Mouse (Mus musculus) adrenal gland (tissue): ENCODE data around the gene Hist1h4h.
"Not testable (repeated sequence)": the region's sequence is repeated elsewhere in the genome, so short reads cannot be mapped to it uniquely, and the experiment has no call there.

Source experiments
- intact Hi-C: fragments of 180-260 bp; cut with DNase I; formaldehyde crosslinking; loops from one replicate; pipeline ENCODE4 v1.15.1; 2025

Hist1h4h gene

DNA sequence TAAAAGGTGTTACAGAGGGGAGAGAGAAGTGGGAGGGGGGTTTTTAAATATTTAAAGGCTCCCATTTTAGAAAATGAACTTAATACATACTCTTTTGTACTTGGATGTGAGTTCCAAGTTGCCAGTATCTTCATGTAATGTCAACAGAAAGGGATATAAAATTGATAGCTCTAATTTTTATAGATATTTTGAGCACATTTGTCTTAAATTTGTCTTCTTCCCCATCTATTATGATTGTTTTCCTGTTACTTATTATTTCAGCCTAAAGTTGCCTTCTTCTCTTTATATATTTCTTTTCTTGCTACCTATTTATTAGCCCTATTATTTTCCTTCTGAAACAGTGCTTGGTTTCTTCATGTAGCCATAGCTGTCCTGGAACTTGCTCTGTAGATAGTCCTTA is 22.1 kb downstream of the Hist1h4h start, which contains the start of gene Hist1h1d:
TSS of gene Hist1h1d (plus strand) at position 301 of the 400 bp plus-strand sequence.
- intact Hi-C loops, result no loop called here

DNA sequence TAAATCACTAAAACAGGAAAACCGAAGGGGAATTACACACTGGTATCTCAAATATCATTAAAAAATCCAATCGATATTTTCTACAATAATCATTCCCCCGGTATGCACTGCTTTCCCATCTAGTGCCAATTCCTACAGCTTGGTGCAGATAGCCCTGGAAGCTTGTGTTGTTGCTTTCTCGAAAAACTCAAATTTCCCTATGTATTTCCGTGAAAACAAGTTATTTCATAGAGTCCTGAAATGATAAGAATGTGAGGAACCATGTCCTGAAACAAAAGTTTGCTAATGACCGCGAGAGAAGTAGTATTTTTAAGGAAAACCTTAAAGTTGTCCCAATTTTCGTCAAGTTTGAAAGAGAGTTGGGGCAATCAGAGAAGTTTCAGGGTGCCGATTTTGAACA is 23.5 kb downstream of the Hist1h4h start:
- intact Hi-C loops, result no loop called here

DNA sequence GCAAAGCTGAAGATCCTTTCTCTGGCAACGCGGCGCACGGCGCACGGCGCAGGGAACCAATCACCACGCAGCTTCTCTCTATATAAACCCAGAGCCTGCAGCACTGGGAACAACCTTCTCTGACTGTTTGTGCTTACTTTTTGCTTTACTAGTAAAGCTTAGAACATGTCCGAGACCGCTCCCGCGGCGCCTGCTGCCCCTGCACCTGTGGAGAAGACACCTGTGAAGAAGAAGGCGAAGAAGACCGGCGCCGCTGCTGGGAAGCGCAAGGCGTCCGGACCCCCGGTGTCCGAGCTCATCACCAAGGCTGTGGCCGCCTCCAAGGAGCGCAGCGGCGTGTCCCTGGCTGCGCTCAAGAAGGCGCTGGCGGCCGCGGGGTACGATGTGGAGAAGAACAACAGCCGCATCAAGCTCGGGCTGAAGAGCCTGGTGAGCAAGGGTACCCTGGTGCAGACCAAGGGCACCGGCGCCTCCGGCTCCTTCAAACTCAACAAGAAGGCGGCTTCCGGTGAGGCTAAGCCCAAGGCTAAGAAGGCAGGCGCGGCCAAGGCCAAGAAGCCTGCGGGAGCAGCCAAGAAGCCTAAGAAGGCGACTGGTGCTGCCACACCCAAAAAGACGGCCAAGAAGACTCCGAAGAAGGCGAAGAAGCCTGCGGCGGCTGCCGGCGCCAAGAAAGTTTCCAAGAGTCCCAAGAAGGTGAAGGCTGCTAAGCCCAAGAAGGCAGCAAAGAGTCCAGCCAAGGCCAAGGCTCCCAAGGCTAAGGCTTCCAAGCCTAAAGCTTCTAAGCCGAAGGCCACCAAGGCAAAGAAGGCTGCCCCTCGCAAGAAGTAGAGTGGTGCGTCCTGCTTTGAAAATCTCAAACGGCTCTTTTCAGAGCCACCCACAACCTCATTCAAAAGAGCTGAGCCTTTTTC is 24.3 kb downstream of the Hist1h4h start:
- intact Hi-C loops, result no loop called here

DNA sequence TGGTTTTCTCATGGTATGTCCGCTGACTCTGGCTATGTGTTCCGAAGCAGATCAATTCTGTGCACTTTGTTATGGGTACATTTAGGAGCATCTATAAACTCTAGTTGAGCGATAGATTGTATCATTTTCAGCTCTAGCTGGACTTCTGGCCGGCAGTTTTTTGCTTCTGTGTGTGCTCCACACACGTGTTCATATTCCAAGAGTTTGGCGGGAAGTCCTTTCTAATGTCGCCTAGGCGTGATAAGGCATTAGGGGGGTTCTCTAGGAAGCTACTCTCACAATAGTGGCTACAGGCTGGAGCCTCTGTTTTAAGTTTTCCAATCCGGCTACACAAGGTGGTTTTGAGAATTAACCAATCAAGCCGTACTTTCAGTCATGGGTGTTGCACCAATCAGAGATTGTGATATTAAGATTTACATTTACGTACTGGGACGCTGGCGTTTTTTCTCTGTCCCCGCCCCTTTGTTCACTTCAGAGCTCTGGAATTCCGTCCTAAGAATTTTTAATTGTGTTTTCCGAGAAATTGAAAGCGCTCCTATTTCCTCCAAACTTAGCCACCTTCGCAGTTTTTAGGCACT is 25.1 kb downstream of the Hist1h4h start:
- intact Hi-C loops, result no loop called here

DNA sequence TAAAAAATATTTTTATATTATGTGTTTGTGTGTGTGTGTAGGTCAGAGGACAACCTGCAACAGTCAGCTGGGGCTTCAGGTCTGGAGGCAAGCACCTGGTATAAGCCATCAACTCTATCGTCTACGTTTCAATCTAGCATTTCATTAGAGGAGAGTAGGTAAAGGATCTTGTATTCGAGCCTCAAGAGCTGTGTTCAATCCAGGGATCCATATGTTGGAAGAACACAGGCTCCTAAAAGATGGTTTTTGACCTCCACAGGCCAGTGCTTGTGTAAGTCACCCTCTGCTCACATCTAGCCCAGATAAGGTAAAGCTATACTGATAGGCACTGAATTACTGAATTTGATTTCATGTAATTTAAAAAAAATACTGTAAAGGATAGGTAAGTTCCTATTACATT is 26.1 kb downstream of the Hist1h4h start:
- intact Hi-C loops, result no loop called here

DNA sequence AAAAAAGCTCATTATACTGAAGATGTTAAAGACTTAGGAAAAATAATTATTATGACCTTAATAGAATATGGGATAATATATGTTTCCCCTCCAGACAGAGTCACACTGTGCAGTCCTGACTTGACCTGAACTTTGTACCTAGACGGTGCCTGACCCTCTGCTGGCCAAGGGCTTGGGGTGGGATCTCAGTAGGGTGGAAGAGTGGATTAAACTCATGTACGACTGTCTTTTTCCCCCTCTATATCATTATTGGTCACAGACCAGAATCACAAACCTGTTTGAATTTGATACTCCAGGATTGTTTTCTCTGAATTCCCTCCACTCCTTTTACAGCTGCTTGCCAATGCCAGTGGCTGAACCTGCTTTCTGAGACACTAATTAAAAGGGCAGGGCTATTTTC is 29.8 kb downstream of the Hist1h4h start:
- intact Hi-C loops, result not testable (repeated sequence)

DNA sequence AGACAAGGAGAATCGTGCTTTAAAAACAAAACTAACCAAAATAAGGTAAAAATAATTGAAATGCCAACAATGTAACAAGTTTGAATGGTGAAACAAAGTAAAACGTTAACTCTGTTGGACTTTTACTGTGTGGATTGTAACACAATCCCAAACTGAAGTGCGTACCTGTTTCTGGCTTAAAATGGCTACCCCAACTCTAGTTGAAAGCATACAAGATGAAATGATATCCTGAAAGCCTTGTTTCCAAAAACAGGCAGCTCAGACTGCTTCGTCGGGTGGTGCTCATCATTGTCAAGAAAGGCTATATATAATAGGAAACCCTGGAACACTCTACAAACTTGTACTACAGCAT is 30.7 kb downstream of the Hist1h4h start:
- intact Hi-C loops, result not testable (repeated sequence)

DNA sequence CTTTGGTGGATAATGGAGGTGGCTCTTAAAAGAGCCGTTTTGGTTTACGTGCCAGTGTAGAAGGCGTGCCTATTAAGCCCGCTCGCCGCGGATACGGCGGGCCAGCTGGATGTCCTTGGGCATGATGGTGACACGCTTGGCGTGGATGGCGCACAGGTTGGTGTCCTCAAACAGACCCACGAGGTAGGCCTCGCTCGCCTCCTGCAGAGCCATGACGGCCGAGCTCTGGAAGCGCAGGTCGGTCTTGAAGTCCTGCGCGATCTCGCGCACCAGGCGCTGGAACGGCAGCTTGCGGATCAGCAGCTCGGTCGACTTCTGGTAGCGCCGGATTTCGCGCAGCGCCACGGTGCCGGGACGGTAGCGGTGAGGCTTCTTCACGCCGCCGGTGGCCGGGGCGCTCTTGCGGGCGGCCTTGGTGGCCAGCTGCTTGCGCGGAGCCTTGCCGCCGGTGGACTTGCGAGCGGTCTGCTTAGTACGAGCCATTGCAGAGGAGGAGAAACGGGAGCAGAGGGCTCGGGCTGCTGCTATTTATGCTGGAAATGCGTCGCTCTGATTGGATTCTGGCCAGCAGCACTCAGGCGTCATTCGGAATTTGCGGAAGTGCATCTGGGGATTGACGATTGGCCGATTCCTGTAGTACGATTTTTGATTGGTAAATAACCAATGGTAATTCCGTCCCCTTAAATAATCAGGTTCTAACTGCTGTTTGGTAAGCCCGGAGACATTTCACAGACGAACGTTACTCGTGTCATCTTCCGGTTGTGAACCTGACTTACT is 31.2 kb downstream of the Hist1h4h start, which contains the start of gene Hist1h3e:
TSS of gene Hist1h3e (minus strand) at position 487 of the 777 bp plus-strand sequence.
- intact Hi-C loops, result not testable (repeated sequence)

DNA sequence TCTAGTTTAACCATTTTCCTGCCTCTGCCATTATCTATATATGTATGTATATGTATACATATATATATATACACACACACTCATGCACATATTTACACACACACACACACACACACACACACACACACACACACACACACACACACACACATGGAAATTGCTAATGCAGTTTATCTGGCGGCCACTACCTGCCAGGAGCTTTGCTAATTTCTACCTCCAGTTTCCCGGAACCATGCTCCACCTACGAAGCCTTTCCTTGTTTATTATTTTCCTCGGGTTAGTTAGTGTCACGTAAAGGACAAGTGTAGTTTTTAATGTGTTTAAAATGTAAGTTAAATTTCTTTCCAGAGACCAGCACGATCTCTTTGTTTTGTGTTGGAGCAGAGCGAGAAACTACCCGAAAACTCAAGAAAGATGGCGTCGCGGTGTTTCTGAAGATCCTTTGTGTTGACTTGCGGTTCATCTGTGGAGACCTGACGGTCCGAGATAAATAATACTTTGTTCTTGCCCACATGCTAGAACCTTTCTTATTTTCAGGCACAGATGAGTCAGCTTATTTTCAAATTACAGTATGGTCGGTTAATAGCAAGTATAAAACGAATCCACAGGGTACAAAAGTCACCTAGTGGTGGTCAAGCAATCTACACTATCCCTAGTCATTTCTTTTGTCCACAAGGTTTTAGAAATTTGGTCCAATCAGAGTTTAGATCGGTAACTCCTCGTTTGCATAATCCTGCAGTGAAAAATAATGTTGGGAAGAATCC is 32.0 kb downstream of the Hist1h4h start:
- intact Hi-C loops, result no loop called here

DNA sequence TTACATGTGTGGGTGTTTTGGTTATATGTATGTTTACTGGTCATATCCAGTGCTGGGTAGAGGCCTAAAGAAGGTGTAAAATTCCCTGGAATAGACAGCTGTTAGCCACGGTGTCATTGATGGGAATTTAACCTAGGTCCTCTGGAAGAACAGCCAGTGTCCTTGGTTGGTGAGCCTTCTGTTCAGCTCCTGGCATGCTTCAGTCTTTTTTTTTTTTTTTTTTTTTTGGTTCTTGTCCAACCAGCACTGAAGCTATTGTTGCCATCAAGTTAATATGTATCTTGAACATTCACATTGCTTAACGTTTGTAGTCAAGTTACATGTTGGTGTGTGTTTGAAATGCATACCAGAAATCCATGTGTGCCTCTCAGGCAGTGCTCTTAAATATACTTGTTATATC is 33.6 kb downstream of the Hist1h4h start:
- intact Hi-C loops, result no loop called here

DNA sequence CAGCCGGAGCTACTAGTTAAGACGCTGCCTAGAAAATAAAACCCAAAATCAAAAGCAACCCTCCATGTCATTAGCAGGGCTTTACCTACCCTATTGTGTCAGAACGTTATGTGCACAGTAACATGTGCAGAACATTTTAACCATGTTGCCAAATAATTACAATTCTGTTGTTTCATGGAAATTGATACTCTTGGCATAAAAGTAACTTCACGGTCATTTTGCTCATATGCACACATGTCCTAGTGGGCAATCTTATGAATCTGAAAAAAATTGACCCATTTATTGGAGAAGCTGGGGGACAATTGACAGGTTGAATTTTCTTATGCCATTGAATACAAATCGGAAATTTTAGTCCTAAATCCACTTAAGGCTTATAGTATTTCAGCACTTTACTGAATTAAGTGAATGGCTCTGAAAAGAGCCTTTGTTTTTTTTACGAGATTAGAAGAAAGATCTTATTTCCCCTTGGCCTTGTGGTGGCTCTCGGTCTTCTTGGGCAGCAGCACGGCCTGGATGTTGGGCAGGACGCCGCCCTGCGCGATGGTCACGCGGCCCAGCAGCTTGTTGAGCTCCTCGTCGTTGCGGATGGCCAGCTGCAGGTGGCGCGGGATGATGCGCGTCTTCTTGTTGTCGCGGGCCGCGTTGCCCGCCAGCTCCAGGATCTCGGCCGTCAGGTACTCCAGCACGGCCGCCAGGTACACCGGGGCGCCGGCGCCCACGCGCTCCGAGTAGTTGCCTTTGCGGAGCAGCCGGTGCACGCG is 39.6 kb downstream of the Hist1h4h start:
- intact Hi-C loops, result not testable (repeated sequence)

DNA sequence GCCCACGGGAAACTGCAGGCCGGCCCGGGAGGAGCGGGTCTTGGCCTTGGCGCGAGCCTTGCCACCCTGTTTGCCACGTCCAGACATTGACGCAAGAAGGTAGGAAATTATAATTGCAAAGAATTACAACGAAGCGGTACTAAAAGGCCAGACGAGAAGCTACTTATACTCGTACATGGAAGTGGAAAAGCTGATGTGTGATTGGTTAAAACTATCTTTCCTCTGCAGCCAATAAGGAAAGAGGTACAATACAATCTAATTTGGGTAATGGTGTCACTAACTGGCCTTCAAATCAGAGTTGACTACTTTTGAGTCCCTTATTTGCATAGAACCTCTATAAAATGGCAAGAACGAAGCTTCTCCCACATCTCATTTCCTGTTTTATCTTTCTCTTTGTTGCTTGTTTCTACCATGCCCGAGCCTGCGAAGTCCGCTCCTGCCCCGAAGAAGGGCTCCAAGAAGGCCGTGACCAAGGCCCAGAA is 40.2 kb downstream of the Hist1h4h start, which contains the start of the genes Hist1h2ae and Hist1h2bg:
TSS of gene Hist1h2ae (minus strand) at position 199 of the 482 bp plus-strand sequence.
TSS of gene Hist1h2bg (plus strand) at position 375 of the 482 bp plus-strand sequence.
- intact Hi-C loops, result no loop called here

DNA sequence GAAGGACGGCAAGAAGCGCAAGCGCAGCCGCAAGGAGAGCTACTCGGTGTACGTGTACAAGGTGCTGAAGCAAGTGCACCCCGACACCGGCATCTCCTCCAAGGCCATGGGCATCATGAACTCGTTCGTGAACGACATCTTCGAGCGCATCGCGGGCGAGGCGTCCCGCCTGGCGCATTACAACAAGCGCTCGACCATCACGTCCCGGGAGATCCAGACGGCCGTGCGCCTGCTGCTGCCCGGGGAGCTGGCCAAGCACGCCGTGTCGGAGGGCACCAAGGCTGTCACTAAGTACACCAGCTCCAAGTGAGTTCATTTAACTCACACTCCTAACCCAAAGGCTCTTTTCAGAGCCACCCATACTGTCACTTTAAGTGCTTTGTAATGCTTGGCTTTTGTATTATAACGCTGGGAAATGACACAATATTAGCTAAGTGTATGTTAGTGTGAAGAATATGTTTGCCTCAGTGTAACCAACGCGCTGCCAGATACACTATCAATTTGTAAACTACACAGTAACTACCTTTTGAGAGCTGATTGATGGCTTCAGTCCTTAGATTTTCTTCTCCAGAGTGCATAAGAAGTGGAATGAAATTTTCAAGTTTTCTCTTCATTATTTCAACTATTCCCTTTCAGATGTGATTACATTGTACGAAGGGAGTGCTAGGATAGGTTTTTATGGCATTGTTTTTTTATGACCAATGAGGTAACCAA is 40.8 kb downstream of the Hist1h4h start:
- intact Hi-C loops, result not testable (repeated sequence)

DNA sequence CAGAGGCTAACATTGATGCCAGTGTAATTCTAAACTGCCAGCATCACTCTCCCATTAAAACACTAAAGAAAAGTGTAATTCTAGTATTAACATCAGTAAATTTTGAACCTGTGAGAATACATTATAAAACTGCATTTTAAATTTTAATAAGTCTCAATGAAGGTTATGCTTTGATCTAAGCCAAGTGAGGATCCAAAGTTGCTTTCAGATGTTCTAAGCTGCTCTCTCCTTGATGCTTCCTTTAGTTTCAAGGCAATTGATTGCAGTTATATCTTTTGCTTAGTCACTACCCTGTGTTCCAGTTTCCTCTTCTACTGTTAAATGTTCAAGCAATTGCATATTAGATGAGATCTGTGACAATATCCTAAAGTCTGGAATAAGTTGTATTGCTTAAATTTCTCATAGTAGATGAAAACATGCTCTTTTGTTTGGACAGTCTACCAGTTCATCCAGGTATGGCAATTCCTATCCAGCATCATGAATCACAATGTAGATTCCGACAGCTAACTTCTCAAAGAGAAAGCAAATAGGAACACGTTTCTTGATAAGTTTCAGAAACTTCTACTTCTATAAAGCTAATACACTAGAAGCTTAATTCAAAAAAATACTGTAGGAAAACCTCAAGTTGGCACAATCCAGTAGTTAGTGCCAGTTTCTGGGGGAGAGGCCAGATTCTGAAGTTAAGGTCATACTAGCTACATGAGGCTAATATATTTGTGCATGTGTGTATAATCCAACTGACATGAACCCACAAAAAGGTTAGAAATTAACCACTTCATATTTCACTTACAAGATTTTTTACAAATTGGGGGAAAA is 41.6 kb downstream of the Hist1h4h start:
- intact Hi-C loops, result no loop called here

DNA sequence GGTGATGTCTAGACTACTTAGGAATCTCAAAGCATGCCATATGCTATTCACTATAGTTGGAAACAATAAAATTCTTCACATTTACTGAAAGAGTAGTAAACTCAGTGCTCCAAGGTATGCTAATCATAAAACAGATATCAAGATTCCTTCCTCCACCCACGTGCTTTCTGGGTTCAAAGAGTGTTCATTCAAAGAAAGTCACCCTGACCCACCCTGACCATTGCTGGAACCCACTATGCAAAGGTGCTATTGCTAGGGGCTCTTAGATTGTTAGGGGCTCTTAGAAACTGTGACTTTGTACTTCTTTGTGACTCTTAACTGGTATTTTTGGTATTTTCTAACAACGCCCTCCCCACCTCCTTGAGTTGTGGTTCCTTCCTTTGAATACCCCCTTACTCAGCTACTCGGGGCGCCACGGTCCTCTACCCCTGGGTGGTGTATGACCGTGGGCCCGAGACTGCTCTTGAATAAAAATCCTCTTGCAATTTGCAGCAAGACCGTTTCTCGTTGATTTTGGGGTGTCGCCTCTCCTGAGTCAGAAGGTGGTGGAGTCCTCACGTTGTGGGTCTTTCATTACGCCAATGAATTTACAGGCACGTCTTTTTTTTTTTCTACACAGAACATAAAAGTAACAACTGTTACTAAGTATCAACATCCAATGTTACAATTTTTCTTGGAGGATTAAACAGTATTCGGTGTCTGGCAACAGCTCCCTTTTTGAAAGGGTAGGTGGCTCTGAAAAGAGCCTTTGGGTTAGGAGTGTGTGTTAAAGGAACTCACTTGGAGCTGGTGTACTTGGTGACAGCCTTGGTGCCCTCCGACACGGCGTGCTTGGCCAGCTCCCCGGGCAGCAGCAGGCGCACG is 42.4 kb downstream of the Hist1h4h start:
- intact Hi-C loops, result not testable (repeated sequence)

DNA sequence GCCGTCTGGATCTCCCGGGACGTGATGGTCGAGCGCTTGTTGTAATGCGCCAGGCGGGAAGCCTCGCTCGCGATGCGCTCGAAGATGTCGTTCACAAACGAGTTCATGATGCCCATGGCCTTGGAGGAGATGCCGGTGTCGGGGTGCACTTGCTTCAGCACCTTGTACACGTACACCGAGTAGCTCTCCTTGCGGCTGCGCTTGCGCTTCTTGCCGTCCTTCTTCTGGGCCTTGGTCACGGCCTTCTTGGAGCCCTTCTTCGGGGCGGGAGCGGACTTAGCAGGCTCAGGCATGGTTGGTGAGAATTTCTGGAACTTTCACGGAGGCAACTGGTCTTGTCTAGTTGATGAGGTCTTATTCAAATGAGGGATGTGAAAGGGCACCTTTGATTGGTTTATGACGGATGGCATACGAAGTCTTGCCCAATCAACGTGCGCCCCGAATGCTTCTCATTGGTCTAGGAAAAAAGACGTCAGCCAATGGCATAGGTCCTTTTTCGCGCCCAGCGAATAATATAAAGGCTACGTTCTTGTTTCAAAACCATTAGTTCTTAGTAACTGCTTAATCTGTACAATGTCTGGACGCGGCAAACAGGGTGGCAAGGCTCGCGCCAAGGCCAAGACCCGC is 43.2 kb downstream of the Hist1h4h start, which contains the start of the genes Hist1h2bf and Hist1h2ad:
TSS of gene Hist1h2bf (minus strand) at position 299 of the 627 bp plus-strand sequence.
TSS of gene Hist1h2ad (plus strand) at position 484 of the 627 bp plus-strand sequence.
- intact Hi-C loops, result not testable (repeated sequence)
